9 mouse cellular contexts compared by ENCODE assay signal in genomic region chr8:107139704-107140470, GRCm38 (mm10). TPM values are rescaled to one million over a fixed set of nuclear protein-coding genes. Genes with fewer than 3 reads are reported as not detected.
DNase-seq lines count a peak whose midpoint lies in the region; ATAC-seq and TF ChIP-seq lines count a peak whose summit lies in the region.
"Had no signal": no experiment of that assay in that cellular context is flagged by ENCODE, and none has a peak within 500 bp of the region (broad histone marks: within the 10 kb centered on the region; RNA-seq: fewer than 3 reads in every experiment).

No protein-coding gene starts in this region.

- ATAC-seq in forebrain, embryonic 14.5 days: no peak
- no peak for ATAC-seq in forebrain, embryonic 15.5 days (replicated peaks)
- peak; percentile 84 for ATAC-seq in heart, embryonic 15.5 days (replicated peaks; ENCODE audit: insufficient number of reproducible peaks, insufficient read depth, low FRiP score, low read depth)
- peak; percentile 90 for ATAC-seq in liver, embryonic 11.5 days (replicated peaks; ENCODE audit: low FRiP score)
- ATAC-seq in stomach, postnatal 0 days (ENCODE audit: low FRiP score, low TSS enrichment): peak; percentile 87
- no peak for ATAC-seq in activated CD4-positive, CD25-positive, alpha-beta regulatory T cell, adult 4 months

- no peaks in the 10 kb centered on the region for H3K27me3 ChIP-seq in forebrain, embryonic 14.5 days (replicated peaks; ENCODE audit: control insufficient read depth, insufficient read depth, low read length)
- no peaks in the 10 kb centered on the region for H3K27me3 ChIP-seq in forebrain, embryonic 15.5 days
- H3K27me3 ChIP-seq in heart, embryonic 15.5 days: no peaks in the 10 kb centered on the region
- H3K27me3 ChIP-seq in liver, embryonic 11.5 days (replicated peaks; ENCODE audit: control insufficient read depth, insufficient read depth, low read length): no peaks in the 10 kb centered on the region
- H3K27me3 ChIP-seq in stomach, postnatal 0 days (ENCODE audit: control insufficient read depth, insufficient read depth, low read length): no peaks in the 10 kb centered on the region
- H3K27me3 ChIP-seq: hindbrain, embryonic 15.5 days had no signal

- TF ChIP-seq CTCF in stomach, postnatal 0 days (IDR thresholded peaks at IDR 0.05; ENCODE audit: low read depth): no peak

- no peak overlapping the region for H3K4me2 ChIP-seq in forebrain, embryonic 14.5 days (ENCODE audit: low read length)
- H3K4me2 ChIP-seq in forebrain, embryonic 15.5 days (replicated peaks): no peak overlapping the region
- peak overlapping the region; percentile 9; the same call in 1 of the 2 replicates for H3K4me2 ChIP-seq in heart, embryonic 15.5 days
- no peak overlapping the region for H3K4me2 ChIP-seq in liver, embryonic 11.5 days
- H3K4me2 ChIP-seq in stomach, postnatal 0 days (replicated peaks; ENCODE audit: low read depth): no peak overlapping the region
- H3K4me2 ChIP-seq: hindbrain, embryonic 15.5 days had no signal

- DNase-seq in forebrain, embryonic 14.5 days (ENCODE audit: low spot score): peak; percentile 39
- peak; percentile 67 for DNase-seq in brain, adult 2 months (ENCODE audit: low read depth, low spot score)
- DNase-seq in liver, embryonic 11.5 days (ENCODE audit: low spot score): no peak
- DNase-seq in stomach, postnatal 0 days (ENCODE audit: low spot score): peak; percentile 38
- DNase-seq in cerebellum, postnatal 10 days: no peak

- no peaks in the 10 kb centered on the region for H3K9me3 ChIP-seq in forebrain, embryonic 14.5 days (replicated peaks; ENCODE audit: control insufficient read depth, low read length)
- no peaks in the 10 kb centered on the region for H3K9me3 ChIP-seq in forebrain, embryonic 15.5 days
- no peaks in the 10 kb centered on the region for H3K9me3 ChIP-seq in heart, embryonic 15.5 days (replicated peaks)
- no peaks in the 10 kb centered on the region for H3K9me3 ChIP-seq in liver, embryonic 11.5 days (ENCODE audit: control insufficient read depth, low read length)
- H3K9me3 ChIP-seq in stomach, postnatal 0 days (ENCODE audit: control insufficient read depth, low read length): no peaks in the 10 kb centered on the region
- H3K9me3 ChIP-seq: hindbrain, embryonic 15.5 days had no signal

- no peaks in the 10 kb centered on the region for H3K4me1 ChIP-seq in forebrain, embryonic 14.5 days (ENCODE audit: control insufficient read depth, insufficient read depth, low read length)
- H3K4me1 ChIP-seq in forebrain, embryonic 15.5 days: no peaks in the 10 kb centered on the region
- H3K4me1 ChIP-seq in heart, embryonic 15.5 days (replicated peaks): peaks cover 12% of the 10 kb centered on the region
- peaks cover 10% of the 10 kb centered on the region for H3K4me1 ChIP-seq in liver, embryonic 11.5 days (replicated peaks; ENCODE audit: control insufficient read depth, insufficient read depth, low read length)
- peaks cover 5% of the 10 kb centered on the region; the same call in 1 of the 2 replicates for H3K4me1 ChIP-seq in stomach, postnatal 0 days (replicated peaks; ENCODE audit: control insufficient read depth, insufficient read depth)
- H3K4me1 ChIP-seq: hindbrain, embryonic 15.5 days had no signal

- WGBS in forebrain, embryonic 14.5 days: 42% methylated on average over 13 of the region's 13 CpGs
- WGBS in forebrain, embryonic 15.5 days: 47% methylated on average over 13 of the region's 13 CpGs
- 40% methylated on average over 13 of the region's 13 CpGs for WGBS in heart, embryonic 15.5 days
- WGBS in liver, embryonic 11.5 days: 51% methylated on average over 13 of the region's 13 CpGs
- WGBS in stomach, postnatal 0 days: 38% methylated on average over 13 of the region's 13 CpGs

- no peaks in the 10 kb centered on the region for H3K36me3 ChIP-seq in forebrain, embryonic 14.5 days (ENCODE audit: control insufficient read depth, insufficient read depth, low read length)
- H3K36me3 ChIP-seq in forebrain, embryonic 15.5 days: no peaks in the 10 kb centered on the region
- no peaks in the 10 kb centered on the region for H3K36me3 ChIP-seq in heart, embryonic 15.5 days
- no peaks in the 10 kb centered on the region for H3K36me3 ChIP-seq in liver, embryonic 11.5 days (ENCODE audit: control insufficient read depth, insufficient read depth, low read length)
- H3K36me3 ChIP-seq in stomach, postnatal 0 days (ENCODE audit: control insufficient read depth, insufficient read depth, low read length): no peaks in the 10 kb centered on the region
- H3K36me3 ChIP-seq: hindbrain, embryonic 15.5 days had no signal

- no peak for TF ChIP-seq EP300 in stomach, postnatal 0 days (optimal IDR thresholded peaks at IDR 0.05)

- no peak overlapping the region for H3K4me3 ChIP-seq in forebrain, embryonic 14.5 days (ENCODE audit: low read depth, low read length)
- no peak overlapping the region for H3K4me3 ChIP-seq in forebrain, embryonic 15.5 days
- H3K4me3 ChIP-seq in heart, embryonic 15.5 days: no peak overlapping the region
- no peak overlapping the region for H3K4me3 ChIP-seq in liver, embryonic 11.5 days (ENCODE audit: low read depth, low read length)
- no peak overlapping the region for H3K4me3 ChIP-seq in stomach, postnatal 0 days (ENCODE audit: low read depth, low read length)
- H3K4me3 ChIP-seq: hindbrain, embryonic 15.5 days had no signal

- H3K27ac ChIP-seq in forebrain, embryonic 14.5 days (ENCODE audit: low read depth, low read length): no peak overlapping the region
- no peak overlapping the region for H3K27ac ChIP-seq in forebrain, embryonic 15.5 days (replicated peaks)
- peak overlapping the region; percentile 69 for H3K27ac ChIP-seq in heart, embryonic 15.5 days
- H3K27ac ChIP-seq in liver, embryonic 11.5 days (ENCODE audit: low read depth, low read length): no peak overlapping the region
- peak overlapping the region; percentile 64 for H3K27ac ChIP-seq in stomach, postnatal 0 days (replicated peaks)
- H3K27ac ChIP-seq: hindbrain, embryonic 15.5 days had no signal

- no peak overlapping the region for H3K9ac ChIP-seq in forebrain, embryonic 14.5 days (ENCODE audit: low read length)
- no peak overlapping the region for H3K9ac ChIP-seq in forebrain, embryonic 15.5 days (replicated peaks)
- no peak overlapping the region for H3K9ac ChIP-seq in heart, embryonic 15.5 days
- no peak overlapping the region for H3K9ac ChIP-seq in liver, embryonic 11.5 days (ENCODE audit: low read depth, low read length)
- no peak overlapping the region for H3K9ac ChIP-seq in stomach, postnatal 0 days (ENCODE audit: low read length)
- H3K9ac ChIP-seq: hindbrain, embryonic 15.5 days had no signal

RNA-seq across cellular contexts. Expression of gene Cyb5b, which starts 10.6 kb away (rescaled TPM):
- polyA plus RNA-seq in forebrain, embryonic 14.5 days (2014; fragmentation: Nextera tagmentation; extraction: Ambion mirVana): 108 and 118 TPM in 2 replicates
- 103 and 105 TPM in 2 replicates for polyA plus RNA-seq in forebrain, embryonic 15.5 days (2015; fragmentation: Nextera tagmentation; extraction: Ambion mirVana)
- polyA plus RNA-seq in heart, embryonic 15.5 days (2015; fragmentation: Nextera tagmentation; extraction: Ambion mirVana): 51.2 and 58.7 TPM in 2 replicates
- 77.1 and 85.4 TPM in 2 replicates for polyA plus RNA-seq in liver, embryonic 11.5 days (2014; fragmentation: Nextera tagmentation; extraction: Ambion mirVana)
- polyA plus RNA-seq in stomach, postnatal 0 days (2015; fragmentation: Nextera tagmentation; extraction: Ambion mirVana): 52.6 and 52.9 TPM in 2 replicates
- 10 to 100 TPM; 36.6 to 37.2 TPM for polyA plus RNA-seq in activated CD4-positive, CD25-positive, alpha-beta regulatory T cell, adult 4 months (2017; shearing (Covaris generic))

RNA-seq across cellular contexts. Expression of gene Terf2, which starts 43.5 kb away (rescaled TPM):
- polyA plus RNA-seq in forebrain, embryonic 14.5 days (2014; fragmentation: Nextera tagmentation; extraction: Ambion mirVana): 19.2 and 19.9 TPM in 2 replicates
- polyA plus RNA-seq in forebrain, embryonic 15.5 days (2015; fragmentation: Nextera tagmentation; extraction: Ambion mirVana): 22.8 and 26.1 TPM in 2 replicates
- polyA plus RNA-seq in heart, embryonic 15.5 days (2015; fragmentation: Nextera tagmentation; extraction: Ambion mirVana): 9.5 and 10.4 TPM in 2 replicates
- 8.7 and 11.3 TPM in 2 replicates for polyA plus RNA-seq in liver, embryonic 11.5 days (2014; fragmentation: Nextera tagmentation; extraction: Ambion mirVana)
- 12.1 and 12.7 TPM in 2 replicates for polyA plus RNA-seq in stomach, postnatal 0 days (2015; fragmentation: Nextera tagmentation; extraction: Ambion mirVana)
- 10 to 100 TPM; 11.2 TPM for polyA plus RNA-seq in activated CD4-positive, CD25-positive, alpha-beta regulatory T cell, adult 4 months (2017; shearing (Covaris generic))

Comparison
In these comparisons a context has a peak if more than half of its experiments do, and no peak if none do; other contexts are left out.
1. ATAC-seq: peak in heart, embryonic 15.5 days (single experiment), liver, embryonic 11.5 days (single experiment) and stomach, postnatal 0 days (single experiment); none in forebrain, embryonic 14.5 days (single experiment), forebrain, embryonic 15.5 days (single experiment) and activated CD4-positive, CD25-positive, alpha-beta regulatory T cell, adult 4 months (single experiment).
2. DNase-seq: peak in forebrain, embryonic 14.5 days (single experiment), brain, adult 2 months (single experiment) and stomach, postnatal 0 days (single experiment); none in liver, embryonic 11.5 days (single experiment) and cerebellum, postnatal 10 days (0 of 2).
3. H3K27ac ChIP-seq: peak in heart, embryonic 15.5 days (single experiment) and stomach, postnatal 0 days (single experiment); none in forebrain, embryonic 14.5 days (single experiment), forebrain, embryonic 15.5 days (single experiment) and liver, embryonic 11.5 days (single experiment).